Mouse (Mus musculus) CD4-positive naive resting alpha-beta T cell, adult 76 days (primary cell): ENCODE measurements around the gene Flot1. TPM values are rescaled to one million over a fixed set of nuclear protein-coding genes. Genes with fewer than 3 reads are reported as not detected.

Experiments used
- total RNA-seq: library from RNA; stranded (reverse); gene quantifications from one replicate; pipeline ENCODE4 v1.2.4, GENCODE M21; 2023

Gene Flot1
- 30.4 TPM for total RNA-seq

DNA sequence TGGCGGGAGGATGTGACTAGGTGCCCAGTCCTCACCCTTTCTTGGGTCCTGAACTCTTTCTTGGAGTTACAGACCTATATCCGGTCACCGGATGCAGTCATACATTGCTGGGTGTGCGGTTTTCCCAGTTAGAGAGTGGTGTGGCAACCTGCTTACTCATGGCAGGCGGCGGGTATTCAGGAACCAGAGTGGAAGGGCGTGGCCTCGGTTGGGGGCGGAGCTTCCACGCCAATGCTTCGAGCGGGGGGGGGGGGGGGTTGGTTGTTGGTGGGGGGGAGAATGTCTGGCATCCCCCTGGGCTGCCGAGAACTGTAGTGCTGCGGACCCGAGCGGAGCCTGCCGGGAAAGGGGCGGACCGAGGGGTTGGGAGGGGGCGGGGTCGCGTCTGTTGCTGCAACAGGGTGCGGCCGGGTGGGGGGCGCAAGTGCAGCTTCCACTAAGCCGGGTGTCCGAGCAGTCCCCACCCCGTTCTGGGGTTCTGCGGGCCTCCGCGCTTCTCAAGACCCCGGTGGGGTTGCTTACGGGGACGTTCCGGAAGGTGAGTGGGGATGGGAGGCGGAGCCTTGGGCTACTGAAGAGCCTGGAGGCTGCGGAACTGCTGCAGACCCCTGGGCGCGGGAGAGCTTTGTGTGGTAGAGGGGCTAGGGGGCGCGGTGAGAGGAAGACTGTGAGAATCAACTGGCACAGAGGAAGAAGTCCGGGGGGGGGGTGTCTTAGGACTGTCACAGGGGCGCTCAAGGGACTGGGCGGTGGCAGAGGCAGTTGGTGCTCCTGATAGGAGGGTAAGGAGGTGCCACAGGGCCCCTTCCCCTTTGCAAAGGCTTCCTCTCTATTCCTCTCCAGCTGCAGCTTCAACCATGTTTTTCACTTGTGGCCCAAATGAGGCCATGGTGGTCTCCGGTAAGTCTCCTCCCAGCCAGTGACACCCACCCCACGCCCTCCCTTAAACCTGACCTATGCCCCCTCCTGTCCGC lies at the start of gene Flot1:
TSS of gene Flot1 (plus strand) at position 267 of the 974 bp plus-strand sequence.

DNA sequence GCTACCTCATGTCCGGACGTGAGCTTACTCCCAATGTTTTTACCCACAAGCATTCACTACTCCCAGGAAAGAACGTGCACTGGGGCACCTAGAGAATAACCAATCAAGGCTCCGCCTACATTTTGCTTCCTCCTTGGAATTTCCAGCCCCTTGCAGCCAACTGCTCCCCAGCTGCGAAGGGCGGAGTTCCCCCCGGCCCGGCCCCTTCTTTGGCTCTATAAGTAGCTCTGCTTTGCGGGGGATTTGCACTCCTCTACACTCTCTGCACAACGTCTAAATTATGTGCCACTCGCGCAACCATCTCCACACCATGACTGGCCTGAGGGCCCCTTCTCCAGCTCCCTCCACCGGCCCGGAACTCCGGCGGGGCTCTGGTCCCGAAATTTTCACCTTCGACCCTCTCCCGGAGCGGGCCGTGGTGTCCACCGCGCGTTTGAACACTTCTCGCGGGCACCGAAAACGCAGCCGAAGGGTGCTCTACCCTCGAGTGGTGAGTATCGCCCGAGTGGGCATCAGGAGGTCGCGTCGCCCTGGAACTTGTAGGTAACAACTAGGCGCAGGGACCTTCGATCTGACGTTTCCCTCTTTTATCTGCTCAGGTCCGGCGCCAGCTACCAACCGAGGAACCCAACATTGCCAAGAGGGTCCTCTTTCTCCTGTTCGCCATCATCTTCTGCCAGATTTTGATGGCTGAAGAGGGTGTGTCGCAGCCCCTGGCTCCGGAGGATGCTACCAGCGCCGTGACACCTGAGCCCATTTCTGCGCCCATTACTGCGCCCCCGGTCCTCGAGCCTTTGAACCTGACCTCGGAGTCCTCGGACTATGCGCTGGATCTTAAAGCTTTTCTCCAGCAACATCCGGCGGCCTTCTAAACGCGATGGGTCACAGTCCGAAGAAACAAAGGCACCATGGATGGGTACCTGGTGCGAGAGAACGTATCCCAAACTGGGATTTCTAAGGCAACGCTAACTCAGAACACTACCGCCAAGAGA lies 1.3 kb upstream of the Flot1 start, which contains the start of gene Ier3:
TSS of gene Ier3 (plus strand) at position 246 of the 992 bp plus-strand sequence.

DNA sequence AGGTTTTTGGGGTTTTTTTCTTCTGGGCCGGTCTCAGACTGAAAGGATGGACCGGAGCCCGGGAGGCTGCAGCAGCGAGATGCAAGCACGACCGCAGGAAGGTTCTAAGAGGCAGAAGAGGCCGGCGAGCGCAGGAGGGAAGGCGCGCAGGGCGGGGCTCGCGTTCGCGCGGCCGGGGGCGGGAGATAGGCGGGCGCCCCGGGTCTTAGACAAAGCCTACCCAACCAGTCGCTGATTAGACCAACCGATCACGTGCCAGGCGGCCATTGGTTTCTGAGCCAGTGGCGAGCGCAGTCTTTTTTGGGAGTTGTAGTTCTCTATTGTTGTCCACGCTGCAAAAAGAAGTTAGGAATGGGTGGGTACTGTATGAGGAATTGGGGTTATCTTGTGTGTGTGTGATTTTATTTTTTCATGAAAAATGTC lies 15.1 kb downstream of the Flot1 start, which contains the start of gene Tubb5:
TSS of gene Tubb5 (minus strand) at position 185 of the 423 bp plus-strand sequence.

DNA sequence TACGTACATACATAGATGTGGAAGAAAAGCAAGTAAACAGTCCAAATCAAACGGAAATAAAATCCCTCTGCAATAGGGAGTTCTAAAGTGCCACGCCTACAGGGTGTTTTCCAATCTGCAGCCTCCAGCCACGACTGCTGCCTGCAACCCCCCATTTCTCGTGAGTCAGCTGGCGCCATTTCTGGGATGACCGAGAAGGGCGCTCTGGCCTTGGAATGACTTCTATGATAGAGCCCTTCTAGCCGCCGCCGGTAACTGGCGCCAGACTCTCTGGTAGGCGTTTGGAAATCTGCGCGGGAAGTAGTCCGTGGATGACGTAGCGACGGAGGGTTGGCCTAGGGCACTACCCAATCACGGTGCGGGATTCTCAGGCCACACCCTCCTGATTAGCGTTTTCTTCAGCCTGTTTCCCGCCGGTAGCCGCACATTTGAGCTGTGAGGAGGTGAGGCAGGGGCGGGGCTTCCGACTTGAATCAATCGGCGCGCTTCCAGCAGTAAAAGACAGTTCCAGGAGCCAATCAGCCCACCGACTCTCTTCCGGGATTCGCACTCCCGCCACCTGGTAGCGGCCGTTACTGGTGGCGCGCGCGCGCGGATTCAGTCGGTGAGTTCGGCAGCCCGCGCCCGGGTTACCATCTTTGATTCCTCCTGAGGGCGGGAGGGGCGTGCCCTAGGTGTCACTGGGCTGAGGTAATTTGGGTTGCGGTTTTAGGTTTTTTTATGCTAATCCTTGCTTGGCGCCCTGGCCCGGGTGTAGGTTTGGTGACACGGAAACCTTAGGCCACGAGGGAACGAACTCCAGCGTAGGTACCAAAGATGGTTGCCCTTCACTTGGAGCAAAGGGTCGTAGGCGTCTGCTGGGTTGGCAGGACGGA lies 18.3 kb downstream of the Flot1 start, which contains the start of gene Mdc1:
TSS of gene Mdc1 (plus strand) at position 440 of the 875 bp plus-strand sequence.

DNA sequence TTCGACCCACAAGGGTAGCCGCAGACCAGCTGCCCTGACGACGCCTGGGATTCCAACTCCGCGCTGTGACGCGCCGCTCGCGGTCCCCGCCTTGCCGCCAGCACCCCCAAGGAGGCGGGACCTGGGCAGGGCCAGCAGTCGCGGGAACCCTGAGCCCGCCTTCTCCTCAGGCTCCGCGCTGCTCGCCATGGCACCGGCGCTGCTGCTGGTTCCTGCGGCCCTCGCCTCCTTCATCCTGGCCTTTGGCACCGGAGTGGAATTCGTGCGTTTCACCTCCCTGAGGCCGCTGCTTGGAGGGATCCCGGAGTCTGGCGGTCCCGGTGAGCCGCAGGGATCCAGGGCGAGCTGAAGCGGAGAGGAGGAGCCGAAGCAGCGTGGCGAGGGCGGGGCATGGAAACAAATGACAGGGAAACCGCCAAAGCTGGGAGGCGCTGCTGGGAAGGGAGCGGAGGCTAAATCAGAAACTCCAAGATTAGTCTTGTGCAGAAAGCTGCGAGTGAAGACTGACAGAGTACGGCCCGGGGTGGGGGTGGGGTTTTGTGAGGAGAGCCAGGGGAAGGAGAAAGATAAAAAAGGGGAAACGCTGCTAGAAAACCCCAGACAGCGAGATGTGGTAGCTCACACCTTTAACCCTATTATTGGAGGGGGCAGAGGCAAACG lies 38.3 kb downstream of the Flot1 start, which contains the start of gene Nrm:
TSS of gene Nrm (plus strand) at position 121 of the 660 bp plus-strand sequence.

DNA sequence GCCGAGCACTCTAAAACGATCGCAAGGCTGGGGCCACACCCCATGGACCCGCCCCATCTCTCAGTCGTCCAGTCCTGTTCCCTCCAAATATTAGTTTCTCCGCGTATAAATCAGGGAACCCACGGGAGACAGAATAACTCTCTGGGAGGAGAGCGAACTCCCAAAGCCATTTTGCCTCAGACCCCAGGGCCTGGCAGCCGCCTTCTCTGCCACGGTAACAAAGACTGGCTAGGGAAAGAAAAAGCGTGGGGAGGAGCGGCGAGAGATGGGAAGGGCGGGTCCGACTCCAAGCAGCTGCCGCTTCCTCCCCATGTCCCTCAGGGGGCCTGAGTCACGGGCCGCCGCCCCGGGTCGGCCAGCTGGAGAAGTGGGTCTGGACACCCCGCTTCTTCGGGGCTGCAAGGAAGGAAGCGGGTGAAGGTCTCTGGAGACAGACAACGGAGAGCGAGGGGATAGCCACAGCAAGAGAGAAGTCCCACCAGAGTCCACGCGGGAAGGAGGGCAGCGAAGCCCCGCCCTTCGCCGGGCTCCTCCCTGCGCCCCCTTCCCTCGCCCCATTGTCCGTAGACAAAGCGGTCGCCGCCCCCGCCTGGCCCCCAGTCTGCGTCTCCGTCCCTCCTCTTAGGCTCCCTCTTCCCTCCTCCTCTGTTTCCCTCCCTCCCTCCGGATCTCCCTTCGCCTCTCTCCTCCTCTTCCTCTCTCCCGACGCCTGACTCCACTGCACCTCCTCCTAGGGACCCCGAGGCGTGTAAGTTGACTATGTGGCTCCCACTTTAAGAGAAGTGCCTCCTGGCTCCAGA lies 42.7 kb downstream of the Flot1 start, which contains the start of gene Ppp1r18:
TSS of gene Ppp1r18 (plus strand) at position 113 of the 800 bp plus-strand sequence.

DNA sequence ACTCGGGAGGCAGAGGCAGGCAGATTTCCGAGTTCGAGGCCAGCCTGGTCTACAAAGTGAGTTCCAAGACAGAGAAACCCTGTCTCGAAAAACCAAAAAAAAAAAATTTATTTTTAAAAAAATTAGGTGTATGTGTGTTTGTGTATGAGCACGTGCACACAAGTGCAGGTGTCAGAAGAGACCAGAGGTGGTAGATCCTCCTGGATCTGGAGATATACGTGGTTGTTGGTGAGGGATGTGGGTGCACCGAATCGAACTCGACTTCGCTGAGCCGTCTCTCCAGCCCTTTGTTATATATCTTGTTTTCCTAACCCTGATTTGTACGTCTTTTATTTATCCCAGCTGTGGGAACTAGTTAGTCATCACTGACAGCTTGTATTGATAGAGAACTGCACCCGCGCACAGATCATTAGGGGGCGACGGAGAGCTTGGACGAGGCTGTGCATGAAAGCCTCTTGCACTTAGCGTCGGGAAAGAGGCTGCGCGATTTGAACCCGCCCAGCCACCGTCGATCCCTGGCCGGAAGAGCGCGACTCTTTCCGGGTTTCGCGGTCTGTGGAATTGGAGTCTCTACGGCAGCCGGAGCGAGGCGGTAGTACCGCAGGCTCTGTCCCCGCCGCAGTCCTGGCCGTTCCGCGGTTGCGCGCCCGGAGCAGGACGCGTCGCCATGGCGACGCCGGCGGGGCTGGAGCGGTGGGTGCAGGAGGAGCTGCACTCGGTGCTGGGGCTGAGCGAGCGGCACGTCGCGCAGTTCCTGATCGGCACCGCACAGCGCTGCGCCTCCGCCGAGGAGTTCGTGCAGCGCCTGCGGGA lies 56.4 kb downstream of the Flot1 start, which contains the start of gene Dhx16:
TSS of gene Dhx16 (plus strand) at position 575 of the 813 bp plus-strand sequence.

Other genes starting within 250 kb of the Flot1 start
- not detected for gene Sfta2, start 221.7 kb upstream of the Flot1 start, total RNA-seq
- not detected for gene Gm9573, start 196.6 kb upstream of the Flot1 start, total RNA-seq
- not detected for gene Mucl3, start 179.5 kb upstream of the Flot1 start, total RNA-seq
- 33.4 TPM for gene Vars2, start 155.6 kb upstream of the Flot1 start, total RNA-seq
- gene Gtf2h4, start 149.5 kb upstream of the Flot1 start, total RNA-seq = 10.5 TPM
- 11.4 TPM for gene Ddr1, start 118.6 kb upstream of the Flot1 start, total RNA-seq
- 2.2 TPM for gene Ier3, start 1.5 kb upstream of the Flot1 start, total RNA-seq
- 454 TPM for gene Tubb5, start 15.1 kb downstream of the Flot1 start, total RNA-seq
- 59.9 TPM for gene Mdc1, start 18.3 kb downstream of the Flot1 start, total RNA-seq
- gene Nrm, start 38.1 kb downstream of the Flot1 start, total RNA-seq = 20.2 TPM
- 210 TPM for gene Ppp1r18, start 42.4 kb downstream of the Flot1 start, total RNA-seq
- gene Dhx16, start 56.6 kb downstream of the Flot1 start, total RNA-seq = 91.4 TPM
- gene 2310061I04Rik, start 74.2 kb downstream of the Flot1 start, total RNA-seq = 24.5 TPM
- 8.4 TPM for gene Atat1, start 86.8 kb downstream of the Flot1 start, total RNA-seq
- 69.2 TPM for gene Mrps18b, start 93.2 kb downstream of the Flot1 start, total RNA-seq
- 129 TPM for gene Ppp1r10, start 93.2 kb downstream of the Flot1 start, total RNA-seq
- gene Abcf1, start 146.5 kb downstream of the Flot1 start, total RNA-seq = 136 TPM
- 64.9 TPM for gene Gnl1, start 156.6 kb downstream of the Flot1 start, total RNA-seq
- gene Prr3, start 157.0 kb downstream of the Flot1 start, total RNA-seq = 61.8 TPM
- gene H2-T24, start 197.3 kb downstream of the Flot1 start, total RNA-seq = 23.7 TPM
- 257 TPM for gene H2-T23, start 209.6 kb downstream of the Flot1 start, total RNA-seq
- 190 TPM for gene H2-T22, start 219.5 kb downstream of the Flot1 start, total RNA-seq
- gene Gm6034, start 219.7 kb downstream of the Flot1 start, total RNA-seq = 1.1 TPM
- 70.7 TPM for gene Gm11127, start 235.1 kb downstream of the Flot1 start, total RNA-seq